Mouse (Mus musculus): ENCODE data around the gene Arl8b.
"Not testable (repeated sequence)": the region's sequence is repeated elsewhere in the genome, so short reads cannot be mapped to it uniquely, and the experiment has no call there.

The Arl8b gene

GRCm38 (mm10) chr6:108833963-108834697 lies 51.2 kb downstream of the Arl8b start:
- DNase-seq (ENCODE audit: low spot score in 2 of 2) = no peak

- peak; percentile 47 to 52 for DNase-seq (ENCODE audit: low spot score in 2 of 2)
Measured at GRCm38 (mm10) chr6:108835765-108836691, 53.1 kb downstream of the Arl8b start.

- DNase-seq (ENCODE audit: low spot score in 2 of 2) = no peak
Measured at GRCm38 (mm10) chr6:108837081-108837480, 54.2 kb downstream of the Arl8b start.

- DNase-seq (ENCODE audit: low spot score in 2 of 2) = no peak
Measured at GRCm38 (mm10) chr6:108837958-108838357, 55.1 kb downstream of the Arl8b start.

GRCm38 (mm10) chr6:108839432-108839831 lies 56.5 kb downstream of the Arl8b start:
- no peak for DNase-seq (ENCODE audit: low spot score in 2 of 2)

- no peak for DNase-seq (ENCODE audit: low spot score in 2 of 2)
Measured at GRCm38 (mm10) chr6:108840861-108841640, 58.2 kb downstream of the Arl8b start.

- DNase-seq (ENCODE audit: low spot score in 2 of 2) = no peak
Measured at GRCm38 (mm10) chr6:108843664-108844063, 60.8 kb downstream of the Arl8b start.

- no peak for DNase-seq (ENCODE audit: low spot score in 2 of 2)
Measured at GRCm38 (mm10) chr6:108844093-108844492, 61.2 kb downstream of the Arl8b start.

- no peak for DNase-seq (ENCODE audit: low spot score in 2 of 2)
Measured at GRCm38 (mm10) chr6:108844771-108845170, 61.9 kb downstream of the Arl8b start.

GRCm38 (mm10) chr6:108852088-108852670 lies 69.3 kb downstream of the Arl8b start:
- no peak for DNase-seq (ENCODE audit: low spot score in 2 of 2)

- DNase-seq (ENCODE audit: low spot score in 2 of 2) = no peak
Measured at GRCm38 (mm10) chr6:108852986-108853385, 70.1 kb downstream of the Arl8b start.

GRCm38 (mm10) chr6:108858583-108858982 lies 75.7 kb downstream of the Arl8b start:
- no peak for DNase-seq (ENCODE audit: low spot score in 2 of 2)

- DNase-seq (ENCODE audit: low spot score in 2 of 2) = no peak
Measured at GRCm38 (mm10) chr6:108861226-108861625, 78.3 kb downstream of the Arl8b start.

GRCm38 (mm10) chr6:108862548-108862947 lies 79.6 kb downstream of the Arl8b start:
- DNase-seq (ENCODE audit: low spot score in 2 of 2) = peak; percentile 35 to 52

GRCm38 (mm10) chr6:108866317-108866716 lies 83.4 kb downstream of the Arl8b start:
- DNase-seq (ENCODE audit: low spot score in 2 of 2) = no peak

GRCm38 (mm10) chr6:108869031-108869430 lies 86.1 kb downstream of the Arl8b start:
- not testable (repeated sequence) for DNase-seq (ENCODE audit: low spot score in 2 of 2)

- DNase-seq (ENCODE audit: low spot score in 2 of 2) = no peak
Measured at GRCm38 (mm10) chr6:108870421-108870820, 87.5 kb downstream of the Arl8b start.

- DNase-seq (ENCODE audit: low spot score in 2 of 2) = no peak
Measured at GRCm38 (mm10) chr6:108871251-108871650, 88.4 kb downstream of the Arl8b start.

All from natural killer cell, adult 2 months (primary cell).